Mouse (Mus musculus) activated CD4-positive, CD25-positive, alpha-beta regulatory T cell, adult 4 months (primary cell): ENCODE results near the gene Sh3d21. TPM values are rescaled to one million over a fixed set of nuclear protein-coding genes. Genes with fewer than 3 reads are reported as not detected.

ENCODE experiments used
- ATAC-seq: one replicate; pipeline ENCODE4 v1.8.0; 2017
- polyA plus RNA-seq, 2 experiments: library from polyadenylated mRNA; unstranded; fragments of 100-300 nt; shearing (Covaris generic); gene quantifications; one replicate each; pipeline ENCODE4 v1.2.1; 2017

The Sh3d21 gene
- polyA plus RNA-seq, 2 experiments from 2014 or later = 0.92 TPM; not detected in 1

GRCm38 (mm10) chr4:126105131-126105783 lies 58.0 kb downstream of the Sh3d21 start:
- ATAC-seq = no peak

GRCm38 (mm10) chr4:126104261-126105075 lies 58.8 kb downstream of the Sh3d21 start:
- ATAC-seq = no peak

- ATAC-seq = peak; percentile 94
These were observed 59.7 kb downstream of the Sh3d21 start, which contains the start of gene Stk40 for GRCm38 (mm10) chr4:126103590-126104068. Gene Stk40 (plus strand): TSS chr4:126103957.

- peak; percentile 65 for ATAC-seq
These were observed 60.2 kb downstream of the Sh3d21 start for GRCm38 (mm10) chr4:126103057-126103581.

GRCm38 (mm10) chr4:126102061-126102841 lies 61.0 kb downstream of the Sh3d21 start:
- no peak for ATAC-seq

- ATAC-seq = no peak
These were observed 62.5 kb downstream of the Sh3d21 start for GRCm38 (mm10) chr4:126100764-126101163.

Other genes starting within 250 kb of the Sh3d21 start
- gene Csf3r, start 138.9 kb downstream of the Sh3d21 start, polyA plus RNA-seq = under 1 TPM; 0.24 to 0.38 TPM
- 10 to 100 TPM; 63.7 to 77.4 TPM for gene Mrps15, start 116.6 kb downstream of the Sh3d21 start, polyA plus RNA-seq
- gene Oscp1, start 104.9 kb downstream of the Sh3d21 start, polyA plus RNA-seq = under 1 TPM; 0.47 to 0.69 TPM
- 10 to 100 TPM; 67.3 to 70.5 TPM for gene Lsm10, start 66.9 kb downstream of the Sh3d21 start, polyA plus RNA-seq
- gene Stk40, start 59.5 kb downstream of the Sh3d21 start, polyA plus RNA-seq = 10 to 100 TPM; 15.5 to 20.4 TPM
- 10 to 100 TPM; 18.8 to 19.0 TPM for gene Eva1b, start 15.7 kb downstream of the Sh3d21 start, polyA plus RNA-seq
- 100 to 1,000 TPM; 205 to 236 TPM for gene Thrap3, start 39.3 kb upstream of the Sh3d21 start, polyA plus RNA-seq
- gene Map7d1, start 92.9 kb upstream of the Sh3d21 start, polyA plus RNA-seq = 1 to 10 TPM; 6.7 to 7.4 TPM
- 10 to 100 TPM; 57.1 to 80.8 TPM for gene Trappc3, start 98.8 kb upstream of the Sh3d21 start, polyA plus RNA-seq
- not detected for gene Col8a2, start 123.3 kb upstream of the Sh3d21 start, polyA plus RNA-seq
- gene Adprhl2, start 158.2 kb upstream of the Sh3d21 start, polyA plus RNA-seq = 10 to 100 TPM; 12.4 to 26.1 TPM
- under 1 TPM in 1 of 2 experiments, not detected in 1; 0.33 TPM for gene Tekt2, start 162.2 kb upstream of the Sh3d21 start, polyA plus RNA-seq